Mouse (Mus musculus) adrenal gland, adult (tissue): ENCODE measurements around the gene Rps27rt.
"Not testable (repeated sequence)": the region's sequence is repeated elsewhere in the genome, so short reads cannot be mapped to it uniquely, and the experiment has no call there.

Experiments used
- DNase-seq, 2 experiments: peaks; one replicate each; pipeline ENCODE4 v3.0.0; 2022 to 2023; ENCODE audit warnings: low spot score in 1 of 2; ENCODE audit not compliant: inconsistent age in 2 of 2

Gene Rps27rt

DNA sequence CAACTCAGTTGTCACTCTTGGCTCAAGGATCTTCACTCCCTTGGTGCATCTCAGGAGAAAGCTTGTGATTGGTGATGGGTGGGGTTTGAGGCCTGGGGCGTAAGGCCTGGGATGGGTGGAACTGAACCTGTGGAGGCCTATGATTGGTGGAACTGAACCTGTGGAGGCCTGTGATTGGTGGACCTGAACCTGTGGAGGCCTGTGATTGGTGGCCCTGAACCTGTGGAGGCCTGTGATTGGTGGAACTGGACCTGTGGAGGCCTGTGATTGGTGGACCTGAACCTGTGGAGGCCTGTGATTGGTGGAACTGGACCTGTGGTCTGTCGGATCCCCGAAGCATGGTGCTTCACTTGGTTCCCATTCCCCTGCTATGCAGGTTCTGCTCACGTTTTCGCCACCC, 3.2 kb upstream of the Rps27rt start:
- DNase-seq: no peak

DNA sequence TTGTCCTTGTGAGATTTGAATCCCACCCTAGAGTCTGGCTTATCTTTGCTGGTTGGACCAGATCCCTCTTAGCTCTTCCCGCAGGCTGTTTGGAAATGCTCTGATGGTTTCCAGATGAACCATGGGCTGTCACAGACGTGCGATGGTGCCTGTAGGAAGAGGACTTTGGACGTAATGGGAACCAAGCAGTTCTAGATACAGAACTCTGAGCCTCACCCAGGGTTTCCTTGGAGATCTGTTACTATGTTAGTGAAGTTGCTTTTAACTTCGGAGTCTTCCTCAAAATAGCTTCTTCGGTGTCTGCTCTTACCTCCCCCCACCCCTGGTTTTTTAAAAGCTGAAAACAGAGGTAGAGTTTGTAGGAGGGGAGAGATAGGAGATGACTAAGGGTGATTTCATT, 2.6 kb downstream of the Rps27rt start:
- DNase-seq: no peak

DNA sequence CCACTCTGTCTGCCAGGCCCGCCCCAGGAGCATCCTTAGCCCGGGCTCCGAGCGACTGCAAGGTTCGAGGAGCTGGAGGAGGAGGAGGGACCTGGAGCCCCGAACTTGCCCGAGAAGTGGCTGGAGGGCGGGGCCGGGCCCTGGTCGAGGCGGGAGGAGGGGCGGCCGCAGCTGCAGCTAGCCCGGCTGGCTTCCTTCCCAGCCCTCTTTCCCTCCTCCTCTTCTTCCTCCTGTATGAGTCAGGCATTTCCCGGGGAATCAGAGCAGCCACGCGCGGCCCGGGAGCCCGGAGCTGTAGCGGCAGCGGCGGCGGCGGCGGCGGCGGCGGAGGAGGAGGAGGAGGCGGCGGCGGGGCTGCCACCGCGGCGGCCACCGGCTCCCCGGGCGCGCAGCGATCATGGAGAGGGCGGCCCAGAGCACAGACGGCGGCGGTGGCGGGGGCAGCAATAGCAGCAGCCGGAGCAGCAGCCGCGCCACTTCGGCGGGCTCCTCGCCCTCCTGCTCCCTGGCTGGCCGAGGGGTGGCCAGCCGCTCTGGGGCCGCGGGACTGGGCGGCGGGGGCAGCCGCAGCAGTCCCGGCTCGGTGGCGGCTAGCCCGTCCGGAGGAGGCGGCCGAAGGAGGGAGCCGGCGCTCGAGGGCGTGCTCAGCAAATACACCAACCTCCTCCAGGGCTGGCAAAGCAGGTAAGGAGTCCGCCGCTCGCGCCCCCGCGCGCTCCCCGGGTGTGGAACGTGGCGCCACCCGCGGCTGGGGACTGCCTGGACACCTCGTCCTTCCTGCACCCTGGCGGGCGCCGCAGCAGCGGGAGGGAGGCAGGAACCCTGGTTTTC, 4.0 kb downstream of the Rps27rt start, which contains the start of gene Osbpl10:
Gene Osbpl10, plus strand, starts transcription at position 289 of the 831 bp plus-strand sequence.
- DNase-seq: peak; percentile 85 to 92

DNA sequence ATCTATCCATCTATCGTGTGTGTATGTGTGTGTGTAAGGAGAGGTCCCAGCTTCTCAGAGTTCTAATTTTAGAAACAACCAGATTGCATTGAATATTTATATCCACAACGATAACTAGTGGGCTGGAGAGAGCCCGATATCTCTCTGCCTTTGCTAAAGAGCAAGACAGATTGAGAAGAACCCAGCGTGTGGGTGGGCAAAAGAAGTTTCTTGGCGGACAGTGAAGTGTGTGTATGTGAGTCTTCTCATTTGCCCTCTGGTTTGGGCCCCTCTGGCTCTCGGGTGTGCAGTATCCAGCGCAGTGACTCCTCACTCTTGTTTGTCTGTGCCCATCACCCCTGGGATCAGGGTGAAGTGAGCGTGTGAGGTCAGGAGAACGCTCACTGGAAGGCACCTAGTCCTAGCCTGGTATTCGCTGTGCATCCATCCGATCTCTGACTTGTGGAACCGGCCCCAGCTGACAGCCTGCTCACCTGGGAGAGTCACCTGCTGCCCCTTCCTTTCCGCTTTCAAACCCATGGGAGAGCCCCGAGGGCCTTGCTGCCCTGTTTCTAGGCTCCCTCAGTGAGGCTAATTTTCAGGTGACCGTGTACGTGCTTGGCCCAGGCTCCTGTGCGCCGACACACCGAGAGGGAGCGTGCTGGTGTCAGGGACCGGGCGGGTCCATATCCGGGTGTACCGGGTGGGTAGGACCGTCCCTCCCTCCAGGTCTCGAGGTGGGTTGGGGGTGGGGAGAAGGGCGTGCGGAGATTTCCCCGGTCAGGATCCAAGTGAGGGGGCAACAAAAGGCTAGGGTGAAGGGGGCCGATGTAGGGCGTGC, 4.9 kb downstream of the Rps27rt start:
- DNase-seq: no peak

DNA sequence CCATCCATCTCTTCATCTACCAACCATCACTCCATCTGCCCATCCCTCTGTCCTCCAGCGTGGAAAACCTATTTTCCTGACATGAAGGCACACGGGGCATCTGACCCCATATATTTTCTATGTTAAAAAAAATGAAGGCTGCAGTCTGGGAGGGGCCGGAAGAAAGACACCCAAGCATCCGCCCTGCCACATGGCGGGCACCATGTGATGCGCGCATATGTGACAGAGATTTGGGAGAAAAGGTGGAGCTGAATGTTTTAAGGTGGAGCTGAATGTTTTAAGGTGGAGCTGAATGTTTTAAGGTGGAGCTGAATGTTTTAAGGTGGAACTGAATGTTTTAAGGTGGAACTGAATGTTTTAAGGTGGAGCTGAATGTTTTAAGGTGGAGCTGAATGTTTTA, 16.3 kb downstream of the Rps27rt start:
- not testable (repeated sequence) for DNase-seq

DNA sequence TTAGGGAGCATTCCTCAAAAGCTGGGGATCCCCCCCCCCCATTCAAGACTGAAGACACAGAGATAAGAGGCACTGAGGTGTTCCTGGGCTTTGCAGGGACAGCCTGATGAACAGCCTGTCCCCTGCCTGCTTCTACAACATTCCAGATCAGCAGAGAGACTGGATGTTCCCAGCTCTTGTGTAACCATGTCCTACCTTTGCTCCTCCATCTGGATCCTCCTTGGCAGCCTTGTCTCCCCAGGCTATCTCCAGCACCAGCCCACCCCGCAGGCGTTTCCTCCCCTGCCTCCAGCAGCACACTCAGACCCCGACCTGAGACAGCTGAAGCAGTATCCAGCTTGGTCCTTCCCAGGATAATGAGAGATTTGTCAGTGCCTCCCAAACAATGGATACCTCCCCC, 18.4 kb downstream of the Rps27rt start:
- DNase-seq: no peak

DNA sequence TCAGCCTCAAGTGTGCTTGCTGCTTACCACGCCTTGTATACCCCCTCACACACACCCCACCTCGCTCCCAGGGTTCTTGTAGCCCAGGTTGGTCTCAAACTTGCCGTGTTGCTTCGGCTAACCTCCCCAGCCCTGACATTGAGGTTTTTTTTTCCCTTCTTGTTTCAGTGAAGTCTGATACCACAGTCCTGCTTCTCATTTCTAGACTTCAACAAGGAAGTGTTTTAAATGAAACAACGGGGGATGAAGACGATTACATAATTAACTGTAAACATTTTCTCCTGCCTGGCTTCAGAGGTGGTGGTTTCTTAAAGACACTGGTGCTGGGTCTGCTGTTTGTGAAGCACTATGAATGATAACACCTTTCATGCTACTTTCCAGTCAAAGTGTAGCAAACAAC, 21.7 kb downstream of the Rps27rt start:
- no peak for DNase-seq

DNA sequence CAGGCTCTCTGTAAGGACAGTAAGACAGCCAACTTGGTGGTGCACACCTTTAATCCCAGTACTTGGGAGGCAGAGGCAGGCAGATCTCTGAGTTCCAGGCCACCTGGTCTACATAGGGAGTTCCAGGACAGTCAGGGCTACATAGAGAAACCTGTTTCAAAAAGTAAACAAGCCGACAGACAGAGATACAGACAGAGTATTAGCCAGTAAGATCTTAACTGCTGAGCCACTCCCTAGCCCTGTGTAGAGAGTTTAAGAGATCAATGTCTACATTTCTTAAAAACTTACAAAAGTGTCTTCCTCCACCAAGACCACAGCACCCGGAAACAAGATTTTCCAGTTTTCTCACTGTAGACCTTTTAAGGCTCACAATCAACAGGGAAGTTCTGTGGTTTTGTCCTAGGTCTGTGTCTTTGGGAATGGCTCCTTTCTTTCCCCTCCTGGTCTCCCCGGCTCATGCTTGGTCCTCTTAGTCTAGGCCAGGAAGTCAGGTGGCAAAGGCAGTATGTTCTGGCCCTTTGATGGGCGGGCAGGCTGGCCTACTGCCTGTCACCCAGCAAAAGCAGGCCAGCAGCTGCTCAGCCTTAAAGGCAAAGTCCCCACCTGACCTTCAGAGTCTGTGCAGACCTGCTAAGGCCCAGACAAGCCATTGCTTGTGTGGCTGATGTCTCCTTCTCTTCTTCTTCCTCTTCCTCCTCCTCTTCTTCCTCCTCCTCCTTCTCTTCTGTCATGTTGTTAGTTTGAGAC, 22.3 kb downstream of the Rps27rt start:
- no peak for DNase-seq

DNA sequence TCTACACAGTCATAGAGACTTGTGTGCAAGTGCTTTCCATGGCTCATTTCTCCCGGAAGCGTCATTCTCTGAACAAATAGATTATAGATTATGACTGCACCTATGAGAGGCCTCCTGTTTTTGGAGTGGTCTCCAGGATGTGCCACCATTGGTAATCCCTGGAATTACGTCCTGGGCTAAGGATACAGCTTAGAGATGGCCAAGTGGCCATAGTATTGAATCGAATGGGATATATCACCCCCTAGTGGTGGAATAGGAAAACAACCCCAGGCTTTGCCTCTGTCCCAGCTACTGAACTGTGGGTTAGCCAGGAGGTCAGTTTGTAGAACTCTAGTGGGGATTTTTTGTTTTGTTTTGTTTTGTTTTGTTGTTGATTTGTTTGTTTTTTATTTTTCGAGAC, 25.6 kb downstream of the Rps27rt start:
- DNase-seq: peak in 1 of 2 experiments; percentile 78

DNA sequence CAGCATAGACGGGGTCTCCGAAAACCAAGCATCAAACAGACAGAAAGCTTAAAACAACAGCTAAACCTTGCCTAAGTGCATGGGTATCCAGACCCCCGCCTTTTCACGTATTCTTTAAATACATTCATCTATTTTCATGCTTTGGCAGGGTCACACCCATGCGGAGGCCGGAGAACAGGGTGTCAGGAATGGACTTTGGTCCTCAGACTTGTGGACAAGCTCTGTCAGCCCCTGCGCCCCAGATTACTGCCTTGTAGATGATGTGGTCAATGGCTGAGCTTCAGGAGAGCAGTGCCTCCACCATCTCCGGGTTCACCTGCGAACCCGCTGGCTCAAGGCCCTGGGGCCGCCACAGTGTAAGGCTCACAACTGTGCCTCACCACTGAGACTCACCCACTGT, 27.2 kb downstream of the Rps27rt start:
- no peak for DNase-seq

DNA sequence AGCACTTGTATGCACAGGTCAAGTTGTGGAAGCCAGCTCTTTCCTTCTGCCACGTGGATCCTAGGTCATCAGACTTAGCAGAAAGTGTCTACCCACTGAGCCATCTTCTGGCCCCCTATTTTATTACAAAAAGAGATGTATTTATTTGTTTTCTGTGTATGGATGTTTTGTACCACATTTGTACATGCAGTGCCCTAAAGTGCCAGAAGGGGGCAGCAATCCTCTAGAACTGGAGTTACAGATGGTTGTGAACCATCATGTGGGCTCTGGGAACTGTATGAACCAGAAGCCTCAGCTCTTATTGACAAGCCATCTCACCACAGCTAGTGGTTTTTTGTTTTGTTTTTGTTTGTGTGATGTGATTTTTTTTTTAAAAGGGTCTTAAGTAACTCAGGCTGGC, 29.7 kb downstream of the Rps27rt start:
- DNase-seq: peak in 1 of 2 experiments; percentile 41

DNA sequence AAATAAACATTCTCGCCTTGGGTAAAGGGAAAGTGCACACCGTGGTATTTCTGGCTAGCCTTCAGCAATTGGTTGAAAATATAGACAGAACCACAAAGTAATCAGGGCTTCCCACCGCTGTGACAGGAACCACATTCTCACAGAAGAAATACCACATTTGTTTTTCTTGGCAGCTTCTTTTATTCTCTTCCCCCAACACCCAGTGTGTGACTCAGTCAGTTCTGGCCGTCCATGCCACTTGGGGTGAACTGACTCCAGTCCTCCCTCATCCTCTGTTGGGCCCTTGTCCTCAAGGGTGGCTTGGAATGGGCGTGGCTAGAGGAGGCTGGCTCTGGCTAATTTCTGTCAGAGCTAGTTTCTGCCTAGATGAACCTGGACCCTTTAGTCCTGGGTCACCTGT, 34.1 kb downstream of the Rps27rt start:
- peak; percentile 46 to 73 for DNase-seq

DNA sequence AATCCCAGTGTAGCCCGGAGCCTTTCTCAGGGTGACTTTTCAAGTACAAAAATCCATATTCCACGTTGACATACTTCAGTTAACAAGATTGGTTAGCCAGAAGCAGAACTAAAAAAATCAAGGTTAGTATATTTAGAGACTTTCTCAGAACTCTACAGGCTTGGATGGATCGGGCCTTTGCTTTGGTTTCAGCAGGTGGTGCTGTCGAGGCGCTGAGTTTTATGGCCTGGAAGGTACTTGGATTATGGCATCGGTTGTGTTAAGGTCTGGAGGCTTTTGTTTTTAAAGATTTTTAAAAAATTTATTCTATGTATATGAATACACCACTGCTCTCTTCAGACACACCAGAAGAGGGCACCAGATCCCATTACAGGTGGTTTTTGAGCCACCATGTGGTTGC, 37.0 kb downstream of the Rps27rt start:
- DNase-seq: no peak

DNA sequence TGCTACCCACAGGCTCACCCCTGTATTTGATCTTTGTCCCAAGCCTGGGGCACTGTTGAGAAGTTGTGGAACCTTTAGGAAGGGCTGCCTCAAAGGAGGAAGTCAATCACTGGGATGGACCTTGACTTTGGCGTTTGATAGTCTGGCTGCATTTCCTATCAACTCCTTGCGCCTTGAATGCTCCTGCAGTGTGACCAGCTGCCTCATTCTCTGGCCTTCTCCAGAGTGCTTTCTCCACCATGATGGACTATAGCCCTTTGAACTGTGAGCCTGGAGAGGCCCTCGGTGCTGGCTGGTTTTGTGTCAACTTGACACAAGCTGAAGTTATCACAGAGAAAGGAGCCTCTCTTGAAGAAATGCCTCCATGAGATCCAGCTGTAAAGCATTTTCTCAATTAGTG, 37.9 kb downstream of the Rps27rt start:
- DNase-seq: no peak

DNA sequence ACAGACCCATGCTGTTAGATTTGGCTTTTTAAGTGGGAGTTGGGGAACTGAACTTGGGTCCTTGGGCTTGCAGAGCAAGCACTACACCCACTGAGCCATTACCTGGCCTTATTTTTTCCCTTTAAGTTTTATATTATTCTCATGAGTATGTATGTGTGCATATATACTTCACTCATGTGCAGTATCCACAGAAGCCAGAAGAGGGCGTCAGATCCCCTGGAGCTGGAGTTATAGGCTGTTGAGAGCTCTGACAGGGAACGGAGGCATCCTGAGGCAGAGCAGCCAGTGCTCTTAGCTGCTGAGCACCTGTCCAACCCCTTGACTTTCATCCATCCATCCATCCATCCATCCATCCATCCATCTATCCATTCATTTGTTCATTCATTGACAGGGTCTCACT, 45.9 kb downstream of the Rps27rt start:
- no peak for DNase-seq

DNA sequence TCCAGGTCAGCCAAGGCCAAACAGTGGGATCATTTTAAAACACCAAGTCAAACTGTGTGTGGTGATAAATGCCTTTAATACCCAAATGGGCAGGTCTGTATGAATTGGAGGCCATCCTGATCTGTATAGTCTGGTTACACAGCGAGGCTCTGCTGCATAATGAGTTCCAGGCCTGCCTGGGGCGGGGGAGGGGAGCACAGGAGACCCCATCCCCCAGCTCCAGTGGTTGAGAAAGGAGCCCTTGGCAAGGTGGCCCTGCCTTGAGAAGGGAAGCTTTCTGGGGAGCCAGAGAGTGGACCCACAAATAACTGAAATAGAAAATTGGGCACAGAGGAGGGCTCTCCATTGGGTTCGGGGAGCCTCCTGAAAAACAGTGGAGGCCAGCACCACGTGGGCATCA, 47.2 kb downstream of the Rps27rt start:
- DNase-seq: no peak

DNA sequence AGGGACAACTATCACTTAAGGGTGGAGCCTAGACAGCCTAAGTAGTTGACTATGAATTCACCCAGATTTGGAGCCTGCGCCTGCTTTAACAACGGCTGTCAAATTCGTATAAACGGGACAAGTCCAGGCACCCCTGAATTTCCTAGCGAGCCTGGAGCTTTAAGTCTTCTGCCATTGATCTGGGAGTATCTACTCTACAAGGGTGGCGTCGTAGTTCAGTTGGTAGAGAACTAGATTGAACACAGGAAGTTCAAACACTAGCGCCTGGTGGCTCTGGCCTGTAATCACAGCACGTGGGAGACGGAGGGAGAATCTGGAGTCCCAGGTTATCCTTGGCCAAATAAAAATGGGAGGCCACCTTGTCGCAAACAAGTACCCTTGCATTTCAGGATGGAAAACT, 48.3 kb downstream of the Rps27rt start:
- DNase-seq: no peak

DNA sequence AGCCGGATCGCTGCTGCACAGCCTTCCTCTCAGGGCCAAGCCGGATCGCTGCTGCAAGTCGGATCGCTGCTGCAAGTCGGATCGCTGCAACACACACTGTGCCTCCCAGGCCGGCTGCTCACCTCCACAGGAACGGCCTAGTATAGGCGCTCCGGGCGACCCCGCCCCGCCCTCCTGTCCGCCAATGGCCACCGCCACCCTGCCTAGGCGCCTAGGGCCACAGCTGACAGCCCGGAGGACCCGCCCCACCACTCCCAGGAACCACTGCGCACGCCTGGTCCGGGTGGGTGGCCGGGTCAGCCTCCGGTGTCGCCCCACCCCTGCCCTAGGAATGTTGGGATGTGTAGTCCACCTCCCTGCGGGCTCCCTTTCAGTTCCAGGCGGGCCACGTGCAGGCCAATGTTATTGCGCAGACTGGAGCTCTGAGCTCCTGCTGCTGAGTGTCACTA, 48.8 kb downstream of the Rps27rt start, which contains the start of gene Gpd1l:
Gene Gpd1l, minus strand, starts transcription at position 265 of the 449 bp plus-strand sequence.
- peak; percentile 99 for DNase-seq

DNA sequence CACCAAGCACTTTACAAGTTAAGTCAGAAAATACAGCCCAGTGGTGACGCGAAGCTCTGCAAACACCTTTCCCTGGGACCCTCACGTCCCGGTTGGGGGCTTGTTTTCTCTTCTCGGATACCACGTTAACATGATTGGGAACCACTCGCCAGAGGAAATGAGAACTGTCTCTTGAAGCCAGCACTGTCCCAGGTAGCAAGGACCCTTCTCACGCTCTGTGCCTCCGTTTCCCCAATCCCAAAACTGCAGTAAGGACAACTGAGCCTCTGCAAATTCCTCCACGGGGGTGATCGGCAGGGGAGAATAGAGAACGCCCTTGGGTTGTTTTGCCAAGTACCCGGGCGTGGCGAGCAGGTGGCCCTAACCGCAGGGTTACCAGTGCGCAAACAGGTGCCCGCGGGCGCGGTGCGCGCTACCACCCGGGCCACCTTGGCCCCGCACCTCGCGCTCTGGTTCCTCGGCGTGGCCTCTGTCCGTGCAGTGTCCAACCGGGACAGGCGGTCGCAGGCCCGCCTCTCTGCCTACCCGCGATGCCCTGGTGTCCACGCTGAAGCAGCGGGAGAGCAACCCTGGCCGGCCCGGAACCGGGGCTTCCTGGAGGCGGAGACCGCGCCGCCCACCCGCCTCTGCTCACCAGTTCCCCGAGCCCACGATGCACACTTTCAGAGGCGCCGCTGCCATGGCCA, 49.4 kb downstream of the Rps27rt start:
- no peak for DNase-seq

DNA sequence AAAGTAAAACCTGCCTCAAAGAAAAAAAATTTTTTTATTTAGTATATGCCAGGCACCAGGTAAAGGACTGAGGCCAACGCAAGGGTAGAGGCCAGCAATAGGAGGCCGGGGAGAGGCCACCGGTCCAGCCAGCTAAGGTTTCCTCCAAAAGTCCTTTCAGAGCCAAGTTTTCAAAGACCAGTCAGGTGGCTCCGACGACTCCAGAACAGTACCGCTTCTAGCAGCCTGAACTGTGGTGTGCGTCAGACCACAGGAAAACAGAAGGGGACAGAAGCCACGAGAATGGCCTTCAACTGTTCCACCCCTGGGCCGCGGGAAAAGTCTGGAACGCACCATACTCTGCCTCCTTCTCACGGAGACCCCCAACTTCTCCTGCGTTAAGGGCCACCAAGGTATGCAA, 49.9 kb downstream of the Rps27rt start:
- peak; percentile 66 to 75 for DNase-seq
